Mouse (Mus musculus): ENCODE measurements around the gene Ctnnbip1.

DNA sequence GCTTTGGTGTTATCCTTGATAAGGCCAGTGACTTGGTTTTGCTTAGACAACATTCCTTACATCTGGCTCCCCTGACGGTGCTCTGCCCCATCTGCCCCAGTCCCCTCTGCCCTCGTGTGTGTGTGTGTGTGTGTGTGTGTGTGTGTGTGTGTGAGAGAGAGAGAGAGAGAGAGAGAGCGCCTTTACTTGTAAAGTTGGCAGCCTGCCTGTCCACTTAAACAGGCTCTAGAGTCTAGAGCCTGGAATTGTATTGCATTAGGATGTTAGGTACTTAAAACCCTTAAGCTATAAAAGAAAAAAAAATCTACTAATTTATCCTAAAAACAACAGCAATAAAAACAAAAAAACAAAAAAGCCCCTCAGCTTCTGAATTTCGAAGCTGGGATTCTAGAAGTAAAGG is 83.4 kb downstream of the Ctnnbip1 start:
- TF ChIP-seq CTCF (IDR thresholded peaks at IDR 0.05; ENCODE audit: insufficient read depth, low read length): no peak
- no peak for TF ChIP-seq POLR2A (IDR thresholded peaks at IDR 0.05; ENCODE audit: borderline replicate concordance, extremely low read depth, low read depth, low read length)

Data from lung, adult 2 months (tissue).